Mouse (Mus musculus) CH12.LX (cell line): Measurements from ENCODE around the gene Larp4.

Source experiments
- CHD2 ChIP-seq: IDR thresholded peaks from 2 replicates; pipeline ENCODE4 v1.6.1; 2011; ENCODE audit warnings: low read length, improper control_type of control experiment
- E2F4 ChIP-seq: IDR thresholded peaks from 2 replicates; pipeline ENCODE4 v1.6.1; 2011; ENCODE audit warnings: low read depth, low read length, improper control_type of control experiment; ENCODE audit not compliant: insufficient replicate concordance
- GABPA ChIP-seq: IDR thresholded peaks from 2 replicates; pipeline ENCODE4 v1.6.1; 2012; ENCODE audit warnings: low read depth, low read length, improper control_type of control experiment, inconsistent platforms; ENCODE audit not compliant: insufficient replicate concordance
- MAX ChIP-seq: IDR thresholded peaks from 2 replicates; pipeline ENCODE4 v1.6.1; 2011; ENCODE audit warnings: low read length, improper control_type of control experiment
- POLR2A ChIP-seq: IDR thresholded peaks from 2 replicates; pipeline ENCODE4 v1.6.1; 2011; ENCODE audit warnings: low read depth, mild to moderate bottlenecking, improper control_type of control experiment, low read length
- SMC3 ChIP-seq: IDR thresholded peaks from 2 replicates; pipeline ENCODE4 v1.6.1; 2011; ENCODE audit warnings: low read depth, low read length, improper control_type of control experiment

DNA sequence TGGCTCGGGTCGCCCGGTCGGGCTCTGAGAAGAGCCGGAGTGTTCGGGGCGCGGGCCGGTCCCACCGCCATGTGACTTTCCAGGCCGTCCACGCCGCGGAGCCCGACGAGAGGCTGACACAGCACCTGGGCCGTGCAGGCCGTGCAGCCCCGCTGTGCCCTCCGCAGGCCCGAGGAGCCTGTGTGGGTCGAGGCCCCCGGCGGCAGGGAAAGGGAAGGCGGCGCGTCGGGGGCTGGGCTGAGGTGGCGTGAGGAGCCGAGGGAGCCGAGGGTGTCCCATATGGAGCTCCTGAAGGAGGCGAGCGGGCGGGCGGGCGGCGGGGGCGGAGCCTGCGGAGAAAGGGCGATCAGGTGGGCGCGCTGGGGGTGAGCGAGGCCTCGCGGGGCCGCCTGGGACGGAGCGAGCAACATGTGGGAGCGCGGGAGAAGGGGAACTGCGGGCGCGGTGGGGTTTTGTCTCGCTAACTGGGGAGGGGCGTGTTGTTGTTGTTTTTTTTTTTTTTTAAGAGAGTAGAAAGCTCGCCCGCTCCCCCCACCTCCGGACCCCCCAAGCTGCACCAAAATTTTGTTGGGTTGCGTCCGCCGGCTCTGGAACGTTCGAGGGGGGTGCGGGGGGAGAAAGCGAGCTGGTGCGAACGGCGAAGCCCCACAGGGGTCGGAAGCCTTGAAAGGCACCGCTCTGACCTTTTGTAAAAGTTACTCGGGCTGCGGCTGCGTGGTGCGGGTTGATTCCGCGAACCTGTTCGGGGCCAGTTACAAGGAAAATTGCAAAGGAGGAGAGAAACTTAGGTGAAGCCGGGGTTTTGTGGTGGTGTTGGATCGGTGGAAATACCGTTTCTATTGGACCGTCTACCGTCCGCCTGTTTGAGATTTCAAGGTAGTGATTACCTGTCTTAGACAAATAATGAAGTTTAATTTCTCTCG lies 3.4 kb downstream of the Larp4 start:
- TF ChIP-seq POLR2A: no peak
- TF ChIP-seq CHD2: no peak; the same call in 1 of the 2 replicates
- TF ChIP-seq GABPA: no peak
- no peak for TF ChIP-seq SMC3
- TF ChIP-seq E2F4: no peak
- TF ChIP-seq MAX: peak; percentile 91; the same call in 1 of the 2 replicates
